Mouse (Mus musculus): ENCODE results near the gene Camta1. TPM values are rescaled to one million over a fixed set of nuclear protein-coding genes. Genes with fewer than 3 reads are reported as not detected.

The Camta1 gene
- polyA plus RNA-seq, 1 experiment, result 13.4 TPM

- Histone ChIP-seq H3K4me3 (replicated peaks) (no peak overlapping the region), H3K9me3 (peaks cover 10% of the 10 kb centered on the region; the same call in 1 of the 2 replicates), H3K27me3 (replicated peaks) (no peaks in the 10 kb centered on the region), H3K36me3 (replicated peaks; ENCODE audit: low read length) (peaks cover 2% of the 10 kb centered on the region), H3K4me1 (peaks cover 40% of the 10 kb centered on the region)
- TF ChIP-seq FLI1 (IDR thresholded peaks at IDR 0.05; ENCODE audit: low read length), result no peak
These were observed 110.3 kb downstream of the Camta1 start for GRCm38 (mm10) chr4:151751270-151751945.

DNA sequence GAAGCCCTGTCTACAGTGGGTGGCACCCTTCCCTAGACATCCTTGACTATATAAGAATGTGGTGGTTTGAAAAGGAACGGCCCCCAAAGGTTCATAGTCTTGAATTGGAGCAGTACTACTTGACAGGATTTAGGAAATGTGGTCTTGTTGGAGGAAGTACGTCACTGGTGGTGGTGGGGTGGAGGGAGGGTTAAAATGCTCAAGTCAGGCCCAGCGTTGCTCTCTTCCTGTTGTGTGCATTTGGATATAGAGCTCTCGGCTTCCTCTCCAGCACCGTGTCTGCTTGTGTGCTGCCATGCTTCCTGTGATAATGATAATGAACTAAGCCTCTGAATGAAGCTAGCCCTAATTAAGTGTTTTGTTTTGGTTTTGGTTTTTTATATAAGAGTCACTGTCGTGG is 114.0 kb downstream of the Camta1 start:
- Histone ChIP-seq H3K4me3 (replicated peaks) (peak overlapping the region; percentile 42), H3K9me3 (peaks cover 20% of the 10 kb centered on the region; the same call in 1 of the 2 replicates), H3K27me3 (replicated peaks) (peaks cover 3% of the 10 kb centered on the region), H3K36me3 (replicated peaks; ENCODE audit: low read length) (no peaks in the 10 kb centered on the region), H3K4me1 (peaks cover 39% of the 10 kb centered on the region)
- TF ChIP-seq FLI1 (IDR thresholded peaks at IDR 0.05; ENCODE audit: low read length), result no peak
- TF ChIP-seq GATA1 (IDR thresholded peaks at IDR 0.05; ENCODE audit: borderline replicate concordance, low read length), result no peak

DNA sequence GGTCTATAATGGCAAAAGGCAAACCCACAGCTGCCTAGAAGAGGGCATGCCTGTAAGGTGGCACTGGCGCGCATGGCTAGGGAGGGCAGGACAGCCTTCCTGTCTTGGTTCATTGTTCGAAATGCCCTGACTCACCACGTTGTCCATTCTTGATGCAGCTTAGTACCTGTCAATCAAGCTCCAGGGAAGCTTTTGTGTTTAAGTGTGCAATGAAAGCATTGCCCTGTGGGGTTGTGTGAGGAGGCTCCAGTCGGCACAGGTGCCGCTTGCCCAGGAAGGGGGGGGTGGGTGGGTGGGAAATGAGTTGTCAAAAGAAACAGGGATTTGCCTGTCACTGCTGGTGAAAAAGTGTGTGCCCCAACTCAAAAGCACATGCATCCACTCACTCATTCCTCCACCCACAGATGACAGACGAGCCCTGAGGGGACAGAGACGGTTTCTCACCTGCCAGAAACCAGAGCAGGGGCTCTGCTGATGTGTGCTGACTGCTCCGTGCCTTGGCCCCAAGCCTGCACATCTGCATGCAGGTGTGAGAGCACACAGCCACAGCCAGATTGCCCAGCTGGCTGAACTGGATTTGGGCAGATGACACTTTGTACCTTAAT is 115.6 kb downstream of the Camta1 start:
- Histone ChIP-seq H3K36me3 (replicated peaks; ENCODE audit: low read length) (no peaks in the 10 kb centered on the region), H3K27me3 (replicated peaks) (peaks cover 10% of the 10 kb centered on the region), H3K9me3 (peaks cover 20% of the 10 kb centered on the region; the same call in 1 of the 2 replicates), H3K4me1 (peaks cover 34% of the 10 kb centered on the region), H3K4me3 (replicated peaks) (no peak overlapping the region)
- TF ChIP-seq FLI1 (IDR thresholded peaks at IDR 0.05; ENCODE audit: low read length) (no peak), GATA1 (IDR thresholded peaks at IDR 0.05; ENCODE audit: borderline replicate concordance, low read length) (no peak)

GRCm38 (mm10) chr4:151741249-151742137 is 120.2 kb downstream of the Camta1 start:
- H3K4me1 ChIP-seq, result peaks cover 14% of the 10 kb centered on the region
- TF ChIP-seq GATA1 (IDR thresholded peaks at IDR 0.05; ENCODE audit: borderline replicate concordance, low read length) (no peak), FLI1 (IDR thresholded peaks at IDR 0.05; ENCODE audit: low read length) (no peak)
- no peak overlapping the region for H3K4me3 ChIP-seq (replicated peaks)
- H3K27me3 ChIP-seq (replicated peaks), result peaks cover 21% of the 10 kb centered on the region
- peaks cover 12% of the 10 kb centered on the region; the same call in 1 of the 2 replicates for H3K9me3 ChIP-seq
- H3K36me3 ChIP-seq (replicated peaks; ENCODE audit: low read length), result no peaks in the 10 kb centered on the region

DNA sequence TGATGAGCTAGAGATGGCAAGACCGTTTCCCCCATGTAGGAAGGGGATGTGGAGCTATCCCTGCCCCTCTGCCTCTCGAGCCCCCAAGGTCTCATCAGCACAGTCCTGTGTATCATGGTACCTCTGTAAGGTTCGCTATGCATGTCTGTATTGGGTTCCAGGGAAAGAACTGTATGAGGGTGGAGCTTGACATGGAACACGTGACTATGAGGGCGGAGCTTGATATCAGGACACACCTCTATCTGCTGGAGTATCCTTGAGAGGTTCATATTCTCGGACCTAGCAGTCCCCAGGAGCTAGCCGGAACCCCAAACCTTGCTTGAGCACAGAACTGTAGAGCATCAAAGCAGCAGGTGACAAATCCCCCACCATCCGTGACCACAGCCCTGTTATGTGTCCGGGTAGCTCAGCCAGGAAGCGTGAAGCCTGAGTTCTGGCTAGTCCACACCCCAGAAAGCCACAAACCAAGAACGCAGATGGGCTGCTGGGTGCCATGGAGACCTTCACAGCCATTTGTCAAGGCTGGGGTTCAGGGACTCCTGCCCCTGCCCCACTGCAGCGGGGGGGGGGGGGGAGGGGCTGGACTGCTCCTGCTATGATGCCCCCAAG is 122.2 kb downstream of the Camta1 start:
- Histone ChIP-seq H3K4me1 (peaks cover 14% of the 10 kb centered on the region), H3K27me3 (replicated peaks) (peaks cover 21% of the 10 kb centered on the region), H3K4me3 (replicated peaks) (no peak overlapping the region), H3K36me3 (replicated peaks; ENCODE audit: low read length) (no peaks in the 10 kb centered on the region), H3K9me3 (peaks cover 6% of the 10 kb centered on the region; the same call in 1 of the 2 replicates)
- TF ChIP-seq FLI1 (IDR thresholded peaks at IDR 0.05; ENCODE audit: low read length), result no peak
- no peak for TF ChIP-seq GATA1 (IDR thresholded peaks at IDR 0.05; ENCODE audit: borderline replicate concordance, low read length)

DNA sequence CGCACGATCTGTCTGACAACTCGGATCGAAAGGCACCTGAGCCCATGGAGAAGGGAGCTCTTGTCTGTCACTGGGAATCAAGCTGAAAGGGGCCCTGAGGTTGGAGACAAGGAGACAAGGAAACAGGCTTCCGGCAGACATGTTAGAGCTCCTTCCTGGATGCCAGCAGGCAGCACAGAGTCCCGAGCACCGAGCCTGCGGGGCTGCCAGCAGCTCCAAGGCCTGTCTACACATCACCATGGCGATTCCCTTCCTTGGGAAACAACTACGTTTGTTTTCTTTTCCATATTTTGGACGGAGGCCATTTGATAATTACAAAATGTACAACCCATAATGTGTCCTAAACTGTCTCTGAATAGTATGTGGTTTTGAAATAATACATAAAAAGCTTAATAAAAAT is 122.8 kb downstream of the Camta1 start:
- peaks cover 14% of the 10 kb centered on the region for H3K4me1 ChIP-seq
- H3K4me3 ChIP-seq (replicated peaks), result no peak overlapping the region
- TF ChIP-seq FLI1 (IDR thresholded peaks at IDR 0.05; ENCODE audit: low read length), result no peak
- TF ChIP-seq GATA1 (IDR thresholded peaks at IDR 0.05; ENCODE audit: borderline replicate concordance, low read length), result no peak
- peaks cover 6% of the 10 kb centered on the region; the same call in 1 of the 2 replicates for H3K9me3 ChIP-seq
- H3K27me3 ChIP-seq (replicated peaks), result peaks cover 21% of the 10 kb centered on the region
- H3K36me3 ChIP-seq (replicated peaks; ENCODE audit: low read length), result no peaks in the 10 kb centered on the region

- peaks cover 14% of the 10 kb centered on the region for H3K4me1 ChIP-seq
- TF ChIP-seq GATA1 (IDR thresholded peaks at IDR 0.05; ENCODE audit: borderline replicate concordance, low read length) (no peak), FLI1 (IDR thresholded peaks at IDR 0.05; ENCODE audit: low read length) (no peak)
- peaks cover 3% of the 10 kb centered on the region; the same call in 1 of the 2 replicates for H3K9me3 ChIP-seq
- peaks cover 21% of the 10 kb centered on the region for H3K27me3 ChIP-seq (replicated peaks)
- H3K4me3 ChIP-seq (replicated peaks), result no peak overlapping the region
- H3K36me3 ChIP-seq (replicated peaks; ENCODE audit: low read length), result no peaks in the 10 kb centered on the region
These were observed 123.4 kb downstream of the Camta1 start for GRCm38 (mm10) chr4:151738280-151738679.

GRCm38 (mm10) chr4:151732668-151733067 is 129.0 kb downstream of the Camta1 start:
- Histone ChIP-seq H3K4me1 (peaks cover 5% of the 10 kb centered on the region; the same call in 1 of the 2 replicates), H3K9me3 (no peaks in the 10 kb centered on the region), H3K36me3 (replicated peaks; ENCODE audit: low read length) (no peaks in the 10 kb centered on the region), H3K27me3 (replicated peaks) (peaks cover 11% of the 10 kb centered on the region), H3K4me3 (replicated peaks) (no peak overlapping the region)
- TF ChIP-seq GATA1 (IDR thresholded peaks at IDR 0.05; ENCODE audit: borderline replicate concordance, low read length) (no peak), FLI1 (IDR thresholded peaks at IDR 0.05; ENCODE audit: low read length) (no peak)

DNA sequence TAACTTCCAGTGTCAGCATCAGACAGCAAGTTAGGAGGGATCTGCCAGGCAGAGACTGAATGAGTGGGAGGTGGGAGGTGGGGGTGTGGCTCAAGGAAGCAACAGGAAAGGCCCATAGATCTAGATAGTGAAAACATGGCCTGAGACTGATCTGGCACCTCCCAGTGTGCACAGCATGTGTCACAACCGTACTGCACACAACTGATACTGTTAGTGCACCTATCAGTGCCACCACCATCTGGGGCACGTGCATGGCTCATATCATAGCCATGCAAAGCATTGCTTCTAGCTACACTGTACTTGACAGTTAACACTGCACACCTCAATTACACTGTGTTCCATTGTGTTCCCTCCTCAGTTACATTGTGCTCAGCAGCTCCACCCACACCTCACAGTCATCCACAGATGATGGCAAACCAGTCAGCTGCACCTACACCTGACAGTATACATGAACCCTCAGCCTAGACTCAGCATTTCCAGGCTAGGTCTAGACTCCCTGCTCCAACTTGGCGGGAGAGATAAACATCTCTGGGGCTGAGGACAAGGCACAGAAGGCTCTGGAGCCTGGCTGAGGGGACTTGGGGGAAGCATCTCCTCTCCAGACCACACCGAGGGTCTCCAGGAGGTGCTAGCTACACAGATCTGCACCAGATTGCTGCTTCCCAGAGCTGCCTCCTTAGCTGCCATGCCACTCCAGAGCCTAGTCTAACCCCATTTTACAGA is 131.5 kb downstream of the Camta1 start:
- Histone ChIP-seq H3K36me3 (replicated peaks; ENCODE audit: low read length) (no peaks in the 10 kb centered on the region), H3K4me3 (replicated peaks) (peak overlapping the region; percentile 43), H3K4me1 (peaks cover 20% of the 10 kb centered on the region), H3K9me3 (no peaks in the 10 kb centered on the region), H3K27me3 (replicated peaks) (peaks cover 13% of the 10 kb centered on the region)
- TF ChIP-seq FLI1 (IDR thresholded peaks at IDR 0.05; ENCODE audit: low read length), result no peak
- no peak for TF ChIP-seq GATA1 (IDR thresholded peaks at IDR 0.05; ENCODE audit: borderline replicate concordance, low read length)
